ENCODE assay signal across 12 mouse cellular contexts in genomic region chr3:115937807-115938206, GRCm38 (mm10). TPM values are rescaled to one million over a fixed set of nuclear protein-coding genes. Genes with fewer than 3 reads are reported as not detected.
A peak's percentile ranks its signal among the peaks of the same experiment; 100 is the strongest.
DNase-seq lines count a peak whose midpoint lies in the region.
"Had no signal": no experiment of that assay in that cellular context is flagged by ENCODE, and none has a peak within 500 bp of the region (broad histone marks: within the 10 kb centered on the region; RNA-seq: fewer than 3 reads in every experiment).

No protein-coding gene starts in this region.

- peak; percentile 76 for DNase-seq in heart, adult 11 months
- no peak for DNase-seq in heart, adult 9 months (ENCODE audit: low spot score in 2 of 2)
- peak; percentile 40 for DNase-seq in ovary, adult 18-20 months (ENCODE audit: low spot score)
- no peak for DNase-seq in ovary, postnatal 10 days (ENCODE audit: low spot score)
- DNase-seq in adrenal gland, postnatal 14 days: peak; percentile 75
- DNase-seq in right cerebral cortex, postnatal 4 days: no peak
- DNase-seq in frontal cortex, postnatal 10 days (ENCODE audit: low spot score in 2 of 2): no peak
- DNase-seq: cerebellum, adult 11 months; cerebellum, adult 8-10 months; cerebellum, postnatal 14 days; gastrocnemius, postnatal 10 days; heart, adult 2 months had no signal

RNA-seq across cellular contexts. Expression of gene Dph5, which starts 50.2 kb away (rescaled TPM):
- total RNA-seq in adrenal gland, postnatal 14 days (2021): 20.6 and 28.9 TPM in 2 replicates

Comparison
In these comparisons a context has a peak if more than half of its experiments do, and no peak if none do; other contexts are left out.
1. DNase-seq: peak in heart, adult 11 months (single experiment), ovary, adult 18-20 months (single experiment) and adrenal gland, postnatal 14 days (single experiment); none in heart, adult 9 months (0 of 2), ovary, postnatal 10 days (single experiment), right cerebral cortex, postnatal 4 days (single experiment) and frontal cortex, postnatal 10 days (0 of 2).